In genomic region chr14:75721977-75722563, GRCm38 (mm10) we compare ENCODE assay signal across 8 mouse cellular contexts. TPM values are rescaled to one million over a fixed set of nuclear protein-coding genes. Genes with fewer than 3 reads are reported as not detected.
A peak's percentile ranks its signal among the peaks of the same experiment; 100 is the strongest.
DNase-seq lines count a peak whose midpoint lies in the region; ATAC-seq lines count a peak whose summit lies in the region.

No protein-coding gene starts in this region.

- DNase-seq in gastrocnemius, postnatal 10 days, result peak; percentile 35
- no peak for DNase-seq in gastrocnemius, postnatal 25 days
- peak; percentile 91 for DNase-seq in embryo, embryonic 10 days (ENCODE audit: low spot score)
- peak; percentile 62 for DNase-seq in heart, postnatal 4 days
- peak; percentile 14 for DNase-seq in layer of hippocampus, adult 9-11 months
- DNase-seq in right cerebral cortex, postnatal 25 days, result peak; percentile 50

- ATAC-seq in activated CD4-positive, CD25-positive, alpha-beta regulatory T cell, adult 4 months, result peak; percentile 63
- ATAC-seq in megakaryocyte progenitor cell, adult 5-6 weeks (replicated peaks; ENCODE audit: poor library complexity), result peak; percentile 96

RNA-seq across cellular contexts. Expression of gene Cog3, which starts 32.2 kb away (rescaled TPM):
- 10 to 100 TPM; 10.6 to 12.6 TPM for total RNA-seq in gastrocnemius, postnatal 10 days (2021)
- total RNA-seq in gastrocnemius, postnatal 25 days (2021), result 1 to 10 TPM; 7.3 to 7.6 TPM
- 1 to 10 TPM; 6.5 to 8.0 TPM for polyA plus RNA-seq in activated CD4-positive, CD25-positive, alpha-beta regulatory T cell, adult 4 months (2017; shearing (Covaris generic))
- 10 to 100 TPM; 17.8 to 19.1 TPM for total RNA-seq in heart, postnatal 4 days (2021)
- 20.1 and 22.5 TPM in 2 replicates for total RNA-seq in megakaryocyte progenitor cell, adult 5-6 weeks (2015)
- 25.4 and 25.5 TPM in 2 replicates for total RNA-seq in megakaryocyte progenitor cell, adult 5-6 weeks (2017)
